Mouse (Mus musculus) forebrain, postnatal 0 days (tissue): ENCODE measurements at regions not wholly inside any gene's neighbourhood (a gene's known extent, or its start where the extent isn't known, plus 50 kb on each side); places are given as distances from the start of the nearest gene placed in this dataset.

Experiments used
- ATAC-seq: fragments of 200-750 bp; cut with Nextera tagmentation; 2 replicates; pipeline ENCODE4 v1.8.0; 2017; ENCODE audit warnings: mild to moderate bottlenecking, moderate library complexity
- DNase-seq: peaks from one replicate; pipeline ENCODE4 v3.0.0-alpha.2; 2015
- H3K27ac ChIP-seq: fragments of 300-500 bp; sonication (generic); 2 replicates; pipeline ENCODE4 v1.5.1; 2014; ENCODE audit warnings: low read depth, mild to moderate bottlenecking, antibody characterized with exemption, low read length, moderate library complexity, mixed read lengths
- H3K27me3 ChIP-seq: fragments of 300-500 bp; sonication (generic); 2 replicates; pipeline ENCODE4 v1.6.1; 2014; ENCODE audit warnings: mild to moderate bottlenecking, low read length, mixed read lengths; ENCODE audit not compliant: insufficient read depth
- H3K36me3 ChIP-seq: fragments of 300-500 bp; sonication (generic); 2 replicates; pipeline ENCODE4 v1.6.1; 2014; ENCODE audit warnings: mild to moderate bottlenecking, moderate library complexity; ENCODE audit not compliant: insufficient read depth
- H3K4me1 ChIP-seq: fragments of 300-500 bp; sonication (generic); 2 replicates; pipeline ENCODE4 v1.6.1; 2014; ENCODE audit warnings: antibody characterized with exemption; ENCODE audit not compliant: insufficient read depth
- H3K4me2 ChIP-seq: fragments of 300-500 bp; sonication (generic); 2 replicates; pipeline ENCODE4 v1.6.1; 2014; ENCODE audit warnings: low read depth, mild to moderate bottlenecking, moderate library complexity
- H3K4me3 ChIP-seq: fragments of 300-500 bp; sonication (generic); 2 replicates; pipeline ENCODE4 v1.5.1; 2014; ENCODE audit warnings: low read depth, low read length, mixed read lengths
- H3K9ac ChIP-seq: fragments of 300-500 bp; sonication (generic); 2 replicates; pipeline ENCODE4 v1.6.1; 2014; ENCODE audit warnings: mild to moderate bottlenecking
- H3K9me3 ChIP-seq: fragments of 300-500 bp; sonication (generic); 2 replicates; pipeline ENCODE4 v1.6.1; 2016; ENCODE audit warnings: low read length
- CTCF ChIP-seq: sonication (generic); IDR thresholded peaks from 2 replicates; pipeline ENCODE4 v1.5.1; 2016; ENCODE audit warnings: antibody characterized with exemption, control low read depth, low read depth
- whole genome bisulfite sequencing: fragments of 180-500 bp; shearing (Covaris S2); extraction: QIAGEN DNeasy Blood & Tissue Kit; methylation state at CpG from one replicate; pipeline ENCODE4 v1.1.7; 2014; 5-methylcytosine and 5-hydroxymethylcytosine counted together

DNA sequence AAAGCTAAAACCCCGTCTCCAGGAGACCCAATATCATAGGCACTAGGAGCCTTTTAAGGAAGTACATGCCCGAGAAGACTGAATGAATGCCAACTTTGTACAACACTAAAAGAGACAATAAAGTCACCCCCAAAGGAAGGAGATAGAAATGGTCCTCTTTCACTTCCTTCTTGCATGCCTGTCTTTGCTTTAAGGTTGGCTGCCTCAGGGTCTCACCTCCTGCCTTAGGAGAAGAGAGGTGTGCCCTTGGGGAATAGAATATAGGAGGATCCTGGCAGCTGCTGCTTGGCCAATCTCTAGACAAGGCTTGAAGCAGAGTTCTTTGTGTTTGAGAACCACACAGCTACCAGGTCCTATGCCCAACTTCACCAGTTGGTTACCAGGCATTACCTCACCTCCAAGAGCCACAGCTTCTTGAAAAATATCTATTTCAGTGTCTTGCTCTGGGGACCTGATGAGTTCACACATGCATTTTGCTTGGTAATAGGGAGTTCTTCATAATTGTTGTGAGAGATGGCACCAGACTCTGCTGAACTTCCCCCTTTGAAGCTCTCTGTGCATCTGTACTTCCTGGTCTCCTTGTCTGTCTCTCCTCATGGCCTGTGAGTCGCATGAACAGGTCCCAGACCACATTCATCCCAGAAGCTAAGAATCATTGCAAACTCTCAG lies 96.4 kb downstream of the Gm826 start:
- H3K4me3 ChIP-seq, result no peak overlapping the region
- TF ChIP-seq CTCF, result no peak
- DNase-seq (no peak), ATAC-seq (no peak)
- 85% methylated on average over 3 of the region's 3 CpGs for WGBS
- no peak overlapping the region for H3K27ac ChIP-seq
- H3K9me3 ChIP-seq, result no peaks in the 10 kb centered on the region
- no peak overlapping the region for H3K4me2 ChIP-seq
- no peaks in the 10 kb centered on the region for H3K36me3 ChIP-seq
- H3K27me3 ChIP-seq, result no peaks in the 10 kb centered on the region
- H3K4me1 ChIP-seq, result no peaks in the 10 kb centered on the region
- no peak overlapping the region for H3K9ac ChIP-seq

DNA sequence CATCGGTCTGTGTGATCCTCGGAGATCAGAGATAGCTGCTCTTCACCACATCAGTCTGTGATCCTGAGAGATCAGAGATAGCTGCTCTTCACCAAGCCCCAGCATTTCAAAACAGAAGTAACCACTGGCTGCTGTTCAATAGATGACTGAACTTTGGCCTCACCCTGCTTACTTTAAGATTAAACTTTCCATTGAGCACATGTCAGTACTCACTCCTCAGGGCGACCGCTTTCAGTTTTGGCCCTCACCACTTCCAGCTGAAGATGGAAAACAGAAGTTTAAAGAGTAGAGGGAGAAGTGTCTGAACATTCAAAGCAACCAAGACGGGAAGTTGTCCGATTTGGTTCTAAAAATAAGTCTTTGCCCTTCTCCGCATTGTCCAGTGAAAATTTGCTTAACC lies 97.2 kb downstream of the Gm826 start:
- Histone ChIP-seq H3K4me2 (no peak overlapping the region), H3K4me1 (no peaks in the 10 kb centered on the region), H3K9me3 (no peaks in the 10 kb centered on the region), H3K36me3 (no peaks in the 10 kb centered on the region), H3K4me3 (no peak overlapping the region), H3K9ac (no peak overlapping the region), H3K27me3 (no peaks in the 10 kb centered on the region), H3K27ac (no peak overlapping the region)
- no peak for TF ChIP-seq CTCF
- 80% methylated on average over 7 of the region's 7 CpGs for WGBS
- DNase-seq, result no peak
- no peak for ATAC-seq

DNA sequence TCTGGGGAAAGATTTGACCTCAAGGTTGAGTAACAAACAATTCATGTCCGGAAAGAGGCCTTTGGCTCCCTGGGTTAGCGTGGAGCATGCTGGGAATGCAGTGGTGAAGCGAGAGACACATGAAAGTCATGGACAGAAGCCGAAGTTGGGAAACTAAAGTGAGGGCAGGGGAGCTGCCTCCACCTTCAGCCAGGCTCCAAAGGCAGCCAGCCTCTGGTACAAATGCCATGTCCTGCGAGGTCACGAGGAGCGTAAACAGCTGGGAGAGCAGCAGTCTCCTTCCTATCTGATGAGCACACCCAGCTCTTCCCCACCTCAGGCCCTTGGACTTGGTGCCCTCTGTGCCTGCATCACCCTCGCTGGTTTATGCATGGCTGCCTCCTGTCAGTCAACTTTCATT lies 103.2 kb downstream of the Gm826 start:
- no peaks in the 10 kb centered on the region for H3K9me3 ChIP-seq
- H3K27ac ChIP-seq, result no peak overlapping the region
- H3K4me3 ChIP-seq, result no peak overlapping the region
- DNase-seq (no peak), ATAC-seq (no peak)
- H3K4me1 ChIP-seq, result no peaks in the 10 kb centered on the region
- WGBS, result 84% methylated on average over 8 of the region's 8 CpGs
- no peaks in the 10 kb centered on the region for H3K27me3 ChIP-seq
- no peak overlapping the region for H3K4me2 ChIP-seq
- no peak overlapping the region for H3K9ac ChIP-seq
- no peaks in the 10 kb centered on the region for H3K36me3 ChIP-seq
- no peak for TF ChIP-seq CTCF

DNA sequence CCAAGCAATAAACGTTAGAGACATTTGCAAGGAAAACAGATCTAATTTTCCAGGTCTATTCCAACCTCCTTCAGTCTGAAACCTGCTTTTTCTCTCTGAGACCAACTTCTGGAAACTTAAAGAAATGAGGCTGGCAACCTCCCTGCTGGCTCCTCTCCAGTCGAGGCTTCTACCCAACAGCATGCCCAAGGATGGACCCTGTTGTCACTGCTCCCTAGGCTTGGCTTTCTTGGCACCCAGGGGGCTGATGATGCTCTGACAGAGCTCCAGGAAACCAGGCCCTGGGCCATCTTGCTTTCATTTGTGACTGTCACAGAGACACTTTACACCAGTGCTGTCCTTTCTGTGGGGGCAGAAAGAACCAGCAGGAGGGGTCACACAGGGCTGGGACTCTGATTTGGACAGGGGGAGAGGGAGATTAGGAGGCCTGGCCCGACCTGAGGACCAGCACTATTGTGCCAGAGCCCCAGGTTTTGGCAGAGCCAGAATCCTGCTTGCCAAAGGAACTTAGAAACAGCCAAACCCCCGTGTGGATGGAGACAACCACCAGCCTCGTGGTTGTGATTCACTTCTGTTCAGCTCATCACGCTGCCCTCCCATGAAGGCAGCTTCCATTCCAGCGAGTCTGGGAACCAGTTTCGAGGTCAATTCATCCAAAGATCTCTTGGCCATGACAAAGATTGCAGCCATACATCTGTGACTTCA lies 105.5 kb downstream of the Gm826 start:
- Histone ChIP-seq H3K4me2 (no peak overlapping the region), H3K4me1 (no peaks in the 10 kb centered on the region), H3K4me3 (no peak overlapping the region), H3K27me3 (no peaks in the 10 kb centered on the region), H3K27ac (no peak overlapping the region), H3K9ac (no peak overlapping the region), H3K36me3 (no peaks in the 10 kb centered on the region), H3K9me3 (no peaks in the 10 kb centered on the region)
- 56% methylated on average over 8 of the region's 8 CpGs for WGBS
- no peak for DNase-seq
- no peak for TF ChIP-seq CTCF
- no peak for ATAC-seq

DNA sequence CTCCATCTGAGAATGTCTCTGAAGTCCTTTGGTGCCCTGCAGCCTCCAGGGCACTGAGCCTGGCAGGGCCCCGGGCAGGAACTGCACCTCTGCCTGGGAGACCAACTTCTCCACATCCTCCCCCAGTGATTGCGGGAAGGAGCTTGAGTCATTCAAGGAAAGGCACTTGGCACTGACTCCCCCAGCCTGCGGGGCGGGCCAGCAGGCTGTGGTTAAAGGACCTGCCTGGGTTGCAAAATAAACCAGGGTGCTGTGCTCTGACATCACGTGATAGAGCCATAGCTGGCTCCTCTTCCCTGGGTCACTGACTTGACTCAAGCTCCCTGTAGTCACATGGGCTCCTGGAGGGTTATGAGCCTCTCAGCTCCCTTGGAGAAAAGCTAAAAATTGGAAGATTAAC lies 108.5 kb downstream of the Gm826 start:
- Histone ChIP-seq H3K4me2 (no peak overlapping the region), H3K27me3 (no peaks in the 10 kb centered on the region), H3K27ac (no peak overlapping the region), H3K4me1 (no peaks in the 10 kb centered on the region), H3K9me3 (no peaks in the 10 kb centered on the region), H3K4me3 (no peak overlapping the region), H3K36me3 (no peaks in the 10 kb centered on the region), H3K9ac (no peak overlapping the region)
- WGBS, result 76% methylated on average over 5 of the region's 5 CpGs
- ATAC-seq (no peak), DNase-seq (no peak)
- no peak for TF ChIP-seq CTCF

DNA sequence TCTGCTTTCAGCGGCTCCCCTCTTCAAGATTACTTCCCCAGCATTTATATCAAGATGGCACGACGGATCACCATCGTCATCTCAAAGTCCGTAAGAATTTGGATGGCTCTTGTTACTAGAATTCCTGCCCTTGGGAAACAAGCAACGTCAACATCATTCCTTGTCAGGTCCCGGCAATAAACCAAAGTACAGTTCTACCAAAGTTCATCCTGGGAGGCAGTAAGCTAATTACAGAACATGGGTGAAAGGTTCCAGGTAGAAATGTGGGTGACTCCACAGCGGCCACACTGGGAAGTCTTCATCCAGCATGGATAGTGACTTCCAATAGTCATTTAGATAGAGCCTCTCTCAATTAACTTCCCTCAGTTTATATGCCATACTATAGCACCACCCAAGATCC lies 110.6 kb downstream of the Gm826 start:
- H3K27ac ChIP-seq, result no peak overlapping the region
- no peaks in the 10 kb centered on the region for H3K9me3 ChIP-seq
- no peak for DNase-seq
- no peak for TF ChIP-seq CTCF
- H3K36me3 ChIP-seq, result no peaks in the 10 kb centered on the region
- 95% methylated on average over 8 of the region's 8 CpGs for WGBS
- ATAC-seq, result no peak
- H3K4me1 ChIP-seq, result no peaks in the 10 kb centered on the region
- no peaks in the 10 kb centered on the region for H3K27me3 ChIP-seq
- no peak overlapping the region for H3K4me2 ChIP-seq
- H3K4me3 ChIP-seq, result no peak overlapping the region
- H3K9ac ChIP-seq, result no peak overlapping the region

- Histone ChIP-seq H3K27me3 (no peaks in the 10 kb centered on the region), H3K27ac (no peak overlapping the region), H3K9me3 (no peaks in the 10 kb centered on the region), H3K4me1 (no peaks in the 10 kb centered on the region), H3K4me2 (no peak overlapping the region), H3K9ac (no peak overlapping the region), H3K36me3 (no peaks in the 10 kb centered on the region), H3K4me3 (no peak overlapping the region)
- DNase-seq (no peak), ATAC-seq (no peak)
- 29% methylated on average over 10 of the region's 11 CpGs for WGBS
- no peak for TF ChIP-seq CTCF
These were observed 112.2 kb downstream of the Gm826 start for GRCm38 (mm10) chr2:160221772-160222171.
